Mouse (Mus musculus) inflammation-experienced regulatory T-cells, adult 6 months (primary cell): Measurements from ENCODE around the gene Gmip. TPM values are rescaled to one million over a fixed set of nuclear protein-coding genes. Genes with fewer than 3 reads are reported as not detected.
A peak's percentile ranks its signal among the peaks of the same experiment; 100 is the strongest.

Experiments
- ATAC-seq: one replicate; pipeline ENCODE4 v1.8.0; 2017
- polyA plus RNA-seq, 3 experiments: library from polyadenylated mRNA; unstranded; fragments of 100-300 nt; shearing (Covaris generic); gene quantifications; one replicate each; pipeline ENCODE4 v1.2.1; 2017

The Gmip gene
- polyA plus RNA-seq, 3 experiments from 2014 or later: 53.2 to 105 (median 79.3) TPM

DNA sequence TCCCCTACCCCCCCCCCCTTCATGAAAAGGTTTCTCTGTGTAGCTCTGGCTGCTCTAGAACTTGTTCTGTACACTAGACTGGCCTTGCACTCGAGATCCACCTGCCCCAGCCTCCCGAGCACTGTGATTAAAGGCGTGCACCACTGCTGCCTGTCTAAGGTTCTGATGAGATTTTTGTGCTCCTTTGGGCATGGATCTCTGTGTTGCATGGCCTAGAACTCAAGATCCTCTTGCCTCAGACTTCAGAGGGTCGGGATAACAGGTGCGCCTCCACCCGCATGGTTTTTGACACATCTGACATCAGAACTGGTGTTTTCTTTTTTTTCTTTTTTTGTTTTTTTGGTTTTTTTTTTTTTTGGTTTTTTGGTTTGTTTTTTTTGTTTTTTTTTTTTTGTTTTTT, 3.9 kb upstream of the Gmip start:
- no peak for ATAC-seq

DNA sequence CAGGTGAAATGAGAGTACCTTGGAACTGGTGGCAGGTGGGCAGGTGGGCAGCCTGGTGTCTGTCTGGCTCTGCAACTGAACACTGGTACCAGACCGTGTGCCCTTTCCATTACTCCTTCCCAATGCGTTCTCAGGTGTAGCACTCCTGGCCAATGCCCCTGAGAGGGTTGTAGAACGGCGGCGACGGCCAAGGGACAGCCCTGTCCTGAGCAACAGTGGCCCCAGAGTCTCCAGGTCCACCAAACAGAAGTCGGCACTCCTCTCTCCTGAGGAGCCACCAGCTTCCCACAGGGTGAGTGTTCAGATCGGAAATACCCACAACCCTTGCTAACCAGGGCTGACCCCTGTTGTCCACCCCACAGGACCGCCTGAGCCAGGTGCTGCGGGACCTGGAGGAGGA, 3.4 kb upstream of the Gmip start:
- no peak for ATAC-seq

DNA sequence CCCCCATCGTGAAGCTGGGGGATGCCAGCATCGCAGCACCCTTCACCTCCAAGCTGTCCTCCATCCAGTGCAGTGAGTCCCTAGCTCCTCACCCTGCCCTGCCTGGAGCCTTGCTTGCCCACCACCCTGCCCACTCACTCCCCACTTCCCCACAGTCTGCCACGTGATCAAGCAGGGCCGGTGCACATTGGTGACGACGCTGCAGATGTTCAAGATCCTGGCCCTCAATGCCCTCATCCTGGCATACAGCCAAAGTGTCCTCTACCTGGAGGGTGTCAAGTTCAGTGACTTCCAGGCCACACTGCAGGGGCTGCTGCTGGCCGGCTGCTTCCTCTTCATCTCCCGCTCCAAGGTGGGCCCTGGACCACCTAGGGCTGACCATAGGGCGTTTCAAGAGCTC, 3.0 kb upstream of the Gmip start:
- ATAC-seq: no peak

DNA sequence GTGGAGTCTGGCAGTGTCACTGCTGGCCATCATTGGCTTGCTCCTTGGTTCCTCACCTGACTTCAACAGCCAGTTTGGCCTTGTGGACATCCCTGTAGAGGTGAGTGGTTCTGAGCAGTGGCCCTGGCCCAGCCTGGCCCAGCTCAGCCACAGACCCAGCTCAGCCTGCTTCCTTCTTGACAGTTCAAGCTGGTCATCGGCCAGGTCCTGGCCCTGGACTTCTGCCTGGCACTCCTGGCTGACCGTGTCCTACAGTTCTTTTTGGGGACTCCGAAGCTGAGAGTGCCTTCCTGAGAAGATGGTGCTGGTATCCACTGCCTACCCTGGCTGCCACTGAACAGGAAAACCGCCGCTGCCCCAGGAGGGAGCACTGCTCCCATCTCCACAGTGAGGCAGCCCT, 1.2 kb upstream of the Gmip start:
- no peak for ATAC-seq

DNA sequence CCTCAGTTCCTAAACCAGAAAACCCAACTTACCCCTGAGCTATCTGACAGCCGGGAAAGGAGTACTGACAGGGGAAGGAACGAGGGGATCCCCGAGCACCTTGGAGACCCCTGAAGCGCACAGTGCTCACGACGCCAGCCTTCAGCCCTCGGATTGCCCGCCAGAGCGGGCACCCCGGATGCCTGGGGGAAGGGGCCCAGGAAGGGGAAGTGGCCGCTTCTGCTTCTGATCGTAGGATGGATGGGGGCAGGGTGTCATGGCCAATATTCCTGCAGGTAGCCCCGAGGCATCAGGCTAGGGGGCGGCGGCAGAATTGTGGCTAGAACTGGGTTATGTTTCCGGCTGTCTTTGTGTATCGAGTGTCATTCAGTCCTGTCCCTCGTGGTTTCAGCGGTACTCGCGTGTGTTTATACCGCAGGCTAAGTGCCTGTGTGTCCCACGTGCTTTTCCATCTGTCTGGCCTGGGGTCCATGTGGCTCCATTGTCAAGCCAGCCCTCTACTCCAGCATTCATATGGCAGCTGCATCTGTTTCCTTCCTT, 455 bp downstream of the Gmip start:
- peak; percentile 64 for ATAC-seq

DNA sequence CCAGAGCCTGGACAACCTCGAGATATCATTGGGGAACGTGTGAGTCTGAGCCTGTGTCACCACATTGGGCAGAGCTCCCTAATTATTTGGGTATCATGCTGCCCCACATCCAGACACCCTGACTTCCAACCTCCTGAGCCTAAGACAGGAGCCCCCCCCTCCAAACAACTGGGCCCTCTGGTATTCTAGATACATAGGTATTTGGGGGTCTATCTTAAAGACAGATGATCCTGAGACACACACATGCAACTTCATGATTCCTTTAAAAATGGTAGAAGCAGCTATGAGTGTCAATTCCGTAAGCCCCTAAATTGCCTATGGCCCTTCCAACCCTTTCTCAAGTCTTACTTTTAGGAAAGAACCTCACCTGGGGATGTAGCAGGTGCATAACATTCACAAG, 1.3 kb downstream of the Gmip start:
- no peak for ATAC-seq

DNA sequence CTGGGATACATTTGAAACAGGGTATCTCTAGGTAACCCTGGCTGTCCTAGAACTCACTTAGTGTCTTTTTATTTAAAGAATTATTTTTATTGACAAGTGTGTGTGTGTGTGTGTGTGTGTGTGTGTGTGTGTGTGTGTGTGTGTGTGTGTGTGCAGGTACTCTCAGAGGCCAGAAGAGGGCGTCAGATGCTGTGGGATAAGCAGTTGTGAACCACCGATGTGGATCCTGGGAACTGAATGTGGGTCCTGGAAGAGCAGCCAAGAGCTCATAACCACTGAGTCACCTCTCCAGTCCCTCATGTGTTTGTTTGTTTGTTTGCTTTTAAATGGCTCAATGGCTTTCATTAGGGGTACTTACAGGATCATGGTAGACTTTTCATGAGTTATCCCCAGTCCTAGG, 6.4 kb downstream of the Gmip start:
- no peak for ATAC-seq

DNA sequence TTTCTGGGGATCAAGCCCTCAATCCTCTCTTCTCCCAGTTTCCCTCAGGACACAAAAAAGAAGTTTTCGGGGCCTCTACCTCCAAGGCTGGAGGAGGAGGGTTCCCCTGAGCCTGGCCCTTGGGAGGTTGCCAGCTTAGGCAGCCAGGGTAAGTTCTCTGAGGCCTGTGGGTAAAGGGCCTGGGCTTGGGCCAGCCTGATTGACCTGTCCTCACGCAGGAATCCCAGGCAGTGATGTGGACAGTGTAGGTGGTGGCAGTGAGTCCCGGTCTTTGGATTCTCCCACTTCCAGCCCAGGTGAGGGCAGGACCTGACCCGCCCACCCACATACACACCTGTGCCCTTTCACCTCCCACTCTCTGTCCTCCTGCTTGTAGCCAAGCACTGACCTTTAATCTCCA, 6.9 kb downstream of the Gmip start:
- no peak for ATAC-seq

DNA sequence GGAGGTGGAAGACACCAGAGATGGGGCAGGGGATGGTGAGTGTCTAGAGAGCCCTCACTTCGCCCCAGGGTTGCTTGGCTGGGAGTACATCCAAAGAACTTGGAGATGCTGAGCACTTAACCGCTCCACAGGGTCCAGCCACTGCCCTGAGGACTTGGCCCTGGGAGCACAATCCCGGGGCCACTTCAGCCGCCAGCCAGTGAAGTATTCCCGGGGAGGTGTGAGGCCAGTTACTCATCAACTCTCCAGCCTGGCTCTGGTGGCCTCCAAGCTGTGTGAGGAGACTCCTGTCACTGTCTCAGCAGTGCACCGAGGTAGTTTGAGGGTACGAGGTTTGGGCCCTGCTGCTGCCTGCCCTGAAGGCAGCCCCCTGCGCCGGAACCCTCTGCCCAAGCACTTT, 12.0 kb downstream of the Gmip start:
- no peak for ATAC-seq

DNA sequence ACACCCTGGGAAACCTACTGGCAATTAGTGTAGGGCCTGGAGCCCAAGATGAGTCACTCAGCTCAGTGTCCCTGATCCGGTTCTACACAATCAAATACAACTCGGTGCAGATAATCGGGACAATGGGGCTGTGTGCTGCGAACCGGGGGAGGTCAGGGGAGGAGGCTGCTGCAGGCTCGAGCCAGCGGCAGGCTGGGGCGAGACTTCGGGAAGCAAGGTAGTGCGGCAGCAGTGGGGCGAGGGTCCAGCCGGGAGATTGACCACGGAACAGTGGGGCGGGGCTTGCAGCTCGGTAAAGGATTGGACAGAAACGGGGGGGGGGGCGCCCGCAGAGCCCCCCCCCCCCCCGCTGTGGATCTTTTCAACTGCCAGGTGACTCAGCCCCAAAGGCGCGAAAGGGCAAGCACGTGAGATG, 13.5 kb downstream of the Gmip start:
- ATAC-seq: peak; percentile 31

DNA sequence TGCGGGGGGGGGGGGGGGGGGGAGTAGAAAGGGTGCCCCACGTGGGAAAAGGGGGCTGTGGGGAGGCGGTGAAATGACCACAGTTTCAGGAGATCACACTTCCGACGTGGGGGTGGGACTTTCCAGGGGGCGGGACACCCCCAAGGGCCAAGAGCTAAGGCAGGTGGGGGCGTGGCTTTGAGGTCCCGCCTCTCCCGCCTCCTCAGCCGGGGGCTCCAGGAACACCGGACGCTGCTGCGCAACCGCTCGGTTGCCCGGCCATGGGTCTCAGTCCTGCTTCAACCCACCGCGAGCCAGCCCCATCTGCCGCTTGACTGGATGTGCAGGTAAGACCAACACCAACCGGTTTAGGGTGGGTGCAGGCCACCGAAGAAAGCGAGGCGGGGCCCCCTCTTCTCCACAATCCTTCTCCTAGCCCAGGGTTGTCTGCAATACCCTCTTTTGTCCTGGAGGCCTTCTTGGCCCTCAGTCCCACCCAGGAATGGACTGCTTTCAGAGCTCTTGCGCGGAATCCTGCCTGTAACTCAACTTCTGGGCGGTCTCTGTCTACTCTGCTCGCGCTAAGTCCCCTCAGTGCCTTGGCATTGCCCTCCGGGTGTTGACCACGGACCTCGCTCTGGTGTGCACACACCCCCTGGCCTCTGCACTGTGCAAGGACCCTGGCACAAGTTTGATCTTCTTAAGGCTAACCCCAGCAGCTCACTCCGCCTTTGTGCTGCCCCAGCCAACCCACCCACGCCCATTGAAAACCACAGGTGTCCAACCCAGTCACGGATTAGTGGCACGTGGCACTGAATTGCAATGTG, 14.1 kb downstream of the Gmip start, which contains the start of gene Lpar2:
Gene Lpar2 (plus strand): TSS at position 44 of the 806 bp plus-strand sequence.
- peak; percentile 65 for ATAC-seq

DNA sequence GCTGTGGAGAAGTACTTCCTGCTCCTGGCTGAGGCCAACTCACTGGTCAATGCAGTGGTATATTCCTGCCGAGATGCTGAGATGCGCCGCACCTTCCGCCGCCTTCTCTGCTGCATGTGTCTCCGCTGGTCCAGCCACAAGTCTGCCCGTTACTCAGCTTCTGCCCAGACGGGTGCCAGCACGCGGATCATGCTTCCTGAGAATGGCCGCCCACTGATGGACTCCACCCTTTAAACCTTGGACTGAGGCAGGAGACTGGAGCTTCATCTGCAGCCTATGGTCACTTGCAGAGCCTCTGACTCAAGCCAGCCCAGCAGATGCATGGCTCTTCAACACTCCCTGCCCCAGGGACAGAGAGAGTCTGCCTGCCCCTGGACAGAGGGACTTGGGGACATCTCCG, 17.9 kb downstream of the Gmip start:
- no peak for ATAC-seq

DNA sequence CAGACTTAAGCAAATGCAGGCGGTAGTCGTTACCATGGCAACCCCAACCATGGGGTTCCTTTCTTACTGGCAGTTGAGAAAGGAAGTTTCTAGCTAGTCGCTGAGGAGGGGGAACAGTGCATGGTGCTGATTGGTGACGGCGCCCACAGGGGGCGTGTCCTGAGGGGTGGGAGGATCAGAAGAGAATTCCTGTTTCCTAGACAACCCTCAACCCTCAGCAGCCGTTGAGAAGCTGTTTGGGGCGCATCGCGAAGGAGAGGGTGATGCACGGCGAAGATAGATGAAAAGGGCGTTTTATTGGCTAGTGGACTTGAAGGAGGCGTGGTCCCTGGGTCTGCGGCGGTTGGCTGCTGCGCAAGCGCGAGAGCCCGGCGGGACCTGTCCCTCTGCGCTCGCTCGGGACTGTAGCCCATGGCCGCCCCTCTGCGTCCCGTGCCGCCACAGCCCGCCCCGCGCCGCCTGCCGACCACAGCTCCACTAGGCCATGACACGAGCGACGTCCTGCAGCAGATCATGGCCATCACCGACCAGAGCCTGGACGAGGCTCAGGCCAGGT, 23.9 kb downstream of the Gmip start, which contains the start of gene Pbx4:
Gene Pbx4 (plus strand): TSS at position 194 of the 556 bp plus-strand sequence.
- ATAC-seq: peak; percentile 96

DNA sequence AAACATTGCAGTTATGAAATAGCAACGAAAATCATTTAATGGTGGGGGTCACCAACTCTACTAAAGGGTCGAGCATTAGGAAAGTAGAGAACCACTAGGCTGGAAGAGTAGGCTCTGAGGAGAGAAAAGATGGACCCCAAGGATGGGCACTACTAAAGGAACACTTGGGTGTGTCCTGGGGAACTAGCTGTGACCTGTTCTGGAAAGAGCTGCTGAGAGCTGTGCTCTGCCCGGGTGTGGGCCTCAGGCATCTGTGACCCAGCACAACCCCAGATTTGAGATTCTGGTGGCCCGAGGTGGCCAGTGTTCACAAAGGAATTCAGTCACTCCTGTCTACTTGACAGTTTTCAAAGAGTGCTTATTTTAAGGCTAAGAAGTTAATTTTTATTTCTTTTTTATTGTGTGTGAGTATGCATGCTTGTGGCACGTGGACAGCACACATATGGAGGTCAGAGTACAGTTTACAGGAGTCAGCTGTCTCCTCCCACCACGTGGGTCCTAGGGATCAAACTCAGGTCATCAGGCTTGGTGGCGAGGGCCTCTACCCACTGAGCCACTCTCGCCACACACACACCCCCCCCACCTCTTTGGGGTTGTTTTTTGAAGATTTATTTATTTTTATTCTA, 28.7 kb downstream of the Gmip start:
- ATAC-seq: no peak

DNA sequence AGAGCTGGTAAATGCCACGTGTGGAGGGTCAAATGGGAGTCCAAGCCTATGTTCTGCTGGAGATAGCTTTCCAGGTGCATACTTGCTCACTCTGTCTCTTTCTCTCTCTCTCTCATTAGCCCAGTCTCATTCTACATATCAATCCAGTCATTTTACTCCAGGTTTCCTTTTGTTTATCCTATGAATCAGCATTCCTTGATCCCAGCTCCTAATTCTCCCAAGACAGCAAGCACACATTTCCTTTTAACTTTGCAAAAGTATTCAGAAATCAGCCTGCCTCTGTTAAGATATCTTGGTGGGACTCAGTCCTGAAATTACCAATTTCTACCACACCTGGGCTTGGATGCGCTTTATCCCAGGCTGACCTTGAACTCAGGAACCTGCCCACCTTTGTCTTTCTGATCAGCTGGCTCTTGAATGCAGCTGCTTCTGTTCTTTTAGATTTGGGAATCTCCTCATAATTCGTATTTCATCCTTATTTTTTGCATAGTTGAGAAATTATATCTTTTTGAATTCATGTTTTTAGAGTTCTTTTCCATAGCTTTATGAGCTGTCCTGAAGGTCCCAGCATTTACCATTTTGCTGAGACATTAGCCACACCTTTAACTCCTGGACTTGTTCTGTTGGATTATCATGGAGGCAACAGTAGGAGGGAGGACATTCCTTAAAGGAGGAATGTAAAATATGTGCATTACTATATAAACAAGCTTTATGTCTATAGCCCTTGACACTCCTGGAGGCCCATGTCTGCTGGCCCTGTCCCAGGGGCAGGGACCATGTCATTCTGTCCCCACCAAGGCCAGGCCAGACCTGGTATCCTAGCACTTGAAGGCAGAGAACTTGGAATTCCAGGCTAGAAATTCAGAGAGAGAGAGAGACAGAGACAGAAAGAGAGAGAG, 38.9 kb downstream of the Gmip start:
- ATAC-seq: no peak

DNA sequence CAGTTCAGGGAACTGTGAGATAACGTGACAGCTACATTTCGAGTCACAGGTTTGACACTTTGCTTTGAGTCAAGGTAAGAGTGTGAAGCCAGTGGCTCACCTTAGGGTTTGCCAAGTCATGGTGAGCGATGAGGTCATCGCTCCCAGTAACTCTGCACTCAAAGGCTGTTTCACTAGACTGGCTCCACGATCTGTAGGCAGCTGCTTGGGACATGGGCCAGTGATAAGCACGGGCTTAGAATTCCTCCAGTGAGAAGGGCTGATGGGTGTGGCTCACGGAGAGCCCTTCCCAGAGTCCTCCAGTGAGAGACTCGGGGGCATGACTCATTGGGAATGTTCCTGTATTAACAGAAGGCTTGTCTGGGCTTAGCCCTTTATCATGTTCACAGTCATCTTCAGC, 40.5 kb downstream of the Gmip start:
- ATAC-seq: no peak

DNA sequence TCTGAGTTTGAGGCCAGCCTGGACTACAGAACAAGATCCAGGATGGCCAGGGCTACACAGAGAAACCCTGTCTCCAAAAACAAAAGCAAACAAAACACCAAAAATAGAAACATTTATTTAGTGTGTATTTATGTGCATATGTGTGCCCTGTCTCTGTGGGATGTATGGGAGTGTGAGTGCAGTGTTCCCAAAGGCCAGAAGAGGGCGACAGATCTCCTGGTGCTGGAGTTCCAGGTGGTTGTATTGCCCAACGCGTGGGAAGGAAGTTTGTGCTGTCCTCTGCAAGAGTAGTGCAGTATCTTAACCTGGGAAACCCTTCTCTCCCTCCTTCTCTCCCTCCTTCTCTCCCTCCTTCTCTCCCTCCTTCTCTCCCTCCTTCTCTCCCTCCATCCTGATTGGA, 41.4 kb downstream of the Gmip start:
- ATAC-seq: no peak

DNA sequence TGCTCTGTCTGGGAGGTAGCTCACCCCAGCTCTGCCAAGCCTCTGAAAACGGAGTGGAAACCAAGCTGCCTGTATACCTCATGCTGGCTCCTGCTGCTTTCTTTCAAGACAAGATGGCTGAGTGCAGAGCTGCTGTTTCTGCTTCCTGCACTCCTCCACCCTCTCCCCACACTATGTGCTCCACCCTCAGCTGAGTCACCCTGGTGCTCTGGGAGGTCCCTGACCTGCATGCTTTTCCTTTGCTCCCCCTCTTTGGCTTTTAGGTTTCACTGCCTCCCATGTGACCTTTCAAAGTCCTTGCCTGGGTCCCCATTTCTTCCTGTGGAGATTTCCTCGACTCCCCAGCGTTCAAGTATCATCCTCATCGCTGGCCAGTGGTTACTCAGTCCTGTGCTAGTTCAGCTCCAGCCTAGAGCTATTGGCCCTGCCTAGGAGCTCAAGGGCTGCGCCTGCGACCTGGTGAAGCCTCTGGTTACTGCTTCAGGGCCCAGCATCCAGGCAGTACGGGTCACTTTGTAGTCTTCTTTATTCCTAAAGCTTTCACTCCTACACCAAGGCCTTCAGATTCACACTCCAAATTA, 42.5 kb downstream of the Gmip start:
- ATAC-seq: no peak

DNA sequence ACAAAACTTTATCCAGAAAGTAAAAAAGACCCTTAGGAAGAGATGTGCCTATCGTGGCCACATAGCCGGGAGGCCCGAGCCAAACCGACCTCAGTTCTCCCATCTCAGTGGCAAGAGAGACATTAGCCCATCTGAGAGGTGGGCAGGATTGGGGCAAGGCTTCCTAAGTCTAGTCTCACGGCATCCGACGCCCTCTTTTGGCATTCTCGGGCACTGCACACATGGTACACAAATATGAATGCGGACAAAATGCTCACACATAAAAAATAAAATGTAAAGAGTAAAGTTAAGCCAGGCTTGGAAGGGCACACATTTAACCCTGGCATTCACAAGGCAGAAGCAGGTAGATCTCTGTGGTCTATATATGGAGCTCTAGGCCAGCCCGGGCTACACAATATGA, 45.4 kb downstream of the Gmip start:
- no peak for ATAC-seq

DNA sequence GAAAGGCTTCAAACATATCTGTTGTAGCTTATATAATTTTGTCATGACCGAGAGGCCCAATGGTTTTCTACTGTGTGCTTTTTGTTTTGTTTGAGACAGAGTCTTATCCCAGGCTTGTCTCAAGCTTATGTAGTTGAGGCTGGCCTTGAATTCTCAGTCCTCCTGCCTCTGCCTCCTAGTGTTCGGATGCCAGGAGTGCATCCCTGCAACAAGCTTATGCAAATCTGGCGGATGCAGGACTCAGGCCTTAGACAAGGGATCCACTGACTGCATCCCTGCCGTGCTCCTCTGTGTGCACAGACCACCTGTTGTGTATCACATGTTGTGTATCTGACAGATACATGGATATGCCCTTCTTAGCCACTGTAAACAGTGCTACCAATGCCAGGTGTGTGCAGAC, 52.3 kb downstream of the Gmip start:
- ATAC-seq: no peak

DNA sequence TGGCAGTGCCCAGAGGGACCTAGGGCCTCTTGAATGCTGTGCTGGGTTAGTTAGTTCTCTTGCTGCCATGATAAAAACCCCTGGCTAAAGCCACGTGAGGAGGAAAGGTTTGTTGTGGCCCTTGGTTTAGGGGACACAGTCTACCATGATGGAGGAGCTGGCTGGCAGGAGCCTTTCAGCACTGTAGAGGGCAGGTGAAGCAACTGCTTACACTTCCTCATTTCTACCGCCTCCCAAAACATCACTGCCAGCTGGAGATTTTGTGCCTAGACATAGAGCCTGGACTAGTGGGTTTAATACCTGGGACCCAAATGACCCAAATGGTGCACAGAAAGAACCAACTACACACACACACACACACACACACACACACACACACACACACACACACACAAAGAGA, 52.8 kb downstream of the Gmip start:
- ATAC-seq: no peak

DNA sequence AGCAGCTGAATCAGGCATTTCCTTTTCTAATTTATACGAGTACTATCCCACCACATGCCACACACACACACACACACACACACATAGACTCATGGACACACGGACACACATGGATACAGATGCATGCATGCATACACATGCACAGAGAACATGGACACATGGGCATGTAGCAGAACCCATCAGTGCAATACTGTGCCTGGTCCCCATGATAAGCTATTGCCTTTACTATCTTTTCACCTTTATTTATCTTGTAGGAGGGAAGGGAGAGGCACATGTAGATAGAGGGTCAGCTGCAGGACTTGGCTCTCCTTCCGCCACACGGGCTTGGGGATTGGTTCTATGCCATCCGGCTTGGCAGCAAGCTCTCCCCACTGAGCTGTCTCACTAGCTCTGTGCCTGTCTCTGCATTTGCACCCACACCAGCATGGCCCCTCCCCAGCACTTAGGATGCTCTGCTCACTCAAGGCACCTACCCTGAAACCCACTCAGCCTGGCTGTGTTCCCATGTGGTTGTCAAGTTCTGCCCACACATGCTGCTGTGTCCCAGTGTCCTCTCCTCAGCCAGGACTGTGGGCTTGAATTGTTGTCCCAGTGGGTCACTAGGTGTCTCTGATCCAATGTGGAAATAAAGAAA, 55.0 kb downstream of the Gmip start:
- no peak for ATAC-seq
